Mouse (Mus musculus) embryonic facial prominence, embryonic 15.5 days (tissue): ENCODE data around the gene Vgll2. TPM values are rescaled to one million over a fixed set of nuclear protein-coding genes. Genes with fewer than 3 reads are reported as not detected.
A peak's percentile ranks its signal among the peaks of the same experiment; 100 is the strongest.

Experiments
- ATAC-seq: fragments of 200-750 bp; cut with Nextera tagmentation; 2 replicates; pipeline ENCODE4 v1.8.0; 2017; ENCODE audit warnings: low read depth, moderate TSS enrichment; ENCODE audit not compliant: insufficient number of reproducible peaks, low FRiP score, low TSS enrichment
- H3K27ac ChIP-seq: fragments of 300-500 bp; sonication (generic); replicated peaks from 2 replicates; pipeline ENCODE4 v1.5.1; 2015; ENCODE audit warnings: mild to moderate bottlenecking, inconsistent platforms
- H3K27me3 ChIP-seq: fragments of 300-500 bp; sonication (generic); 2 replicates; pipeline ENCODE4 v1.6.1; 2015; ENCODE audit warnings: inconsistent platforms
- H3K36me3 ChIP-seq: fragments of 300-500 bp; sonication (generic); 2 replicates; pipeline ENCODE4 v1.6.1; 2015; ENCODE audit warnings: mild to moderate bottlenecking, inconsistent platforms
- H3K4me1 ChIP-seq: fragments of 300-500 bp; sonication (generic); 2 replicates; pipeline ENCODE4 v1.6.1; 2015; ENCODE audit warnings: inconsistent platforms
- H3K4me2 ChIP-seq: fragments of 300-500 bp; sonication (generic); replicated peaks from 2 replicates; pipeline ENCODE4 v1.6.1; 2015; ENCODE audit warnings: mild to moderate bottlenecking, inconsistent platforms
- H3K4me3 ChIP-seq: fragments of 300-500 bp; sonication (generic); replicated peaks from 2 replicates; pipeline ENCODE4 v1.5.1; 2015; ENCODE audit warnings: mild to moderate bottlenecking, inconsistent platforms
- H3K9ac ChIP-seq: fragments of 300-500 bp; sonication (generic); 2 replicates; pipeline ENCODE4 v1.6.1; 2015; ENCODE audit warnings: inconsistent platforms
- H3K9me3 ChIP-seq: fragments of 300-500 bp; sonication (generic); replicated peaks from 2 replicates; pipeline ENCODE4 v1.6.1; 2016; ENCODE audit warnings: inconsistent platforms
- WGBS: fragments of 180-500 bp; shearing (Covaris S2); methylation state at CpG from one replicate; pipeline ENCODE4 v1.1.7; 2015; 5-methylcytosine and 5-hydroxymethylcytosine counted together
- polyA plus RNA-seq: library from polyadenylated mRNA; unstranded; fragments of >200 nt; fragmentation: Nextera tagmentation; extraction: Ambion mirVana; gene quantifications from 2 replicates; pipeline ENCODE4 v1.2.1, GENCODE M21; 2015

Vgll2 gene
- polyA plus RNA-seq, 1 experiment from 2014 or later = 16.7 TPM

DNA sequence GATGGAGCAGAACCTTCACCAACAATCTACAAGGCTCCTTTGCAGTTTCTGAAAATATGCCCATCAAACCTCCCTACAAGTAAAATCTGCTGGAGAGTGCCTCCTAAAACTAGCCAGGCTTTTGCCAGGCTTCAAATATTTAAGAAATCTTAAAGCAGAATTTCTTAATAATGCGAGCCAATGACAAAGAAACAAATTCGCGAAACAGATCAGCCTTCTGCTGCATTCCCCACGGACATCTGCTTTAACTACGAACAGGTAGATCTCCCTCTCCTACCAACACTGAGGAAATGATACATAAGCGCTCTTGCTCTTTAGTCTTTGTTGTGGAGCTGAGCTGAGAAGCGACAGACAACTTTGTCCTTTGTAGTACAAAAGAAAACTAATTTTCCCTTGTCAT, 3.5 kb downstream of the Vgll2 start:
- no peak overlapping the region for H3K4me2 ChIP-seq
- peaks cover 30% of the 10 kb centered on the region for H3K4me1 ChIP-seq
- H3K27me3 ChIP-seq = peaks cover 87% of the 10 kb centered on the region
- no peaks in the 10 kb centered on the region for H3K36me3 ChIP-seq
- H3K4me3 ChIP-seq = no peak overlapping the region
- WGBS = 19% methylated on average over 7 of the region's 7 CpGs
- no peak overlapping the region for H3K27ac ChIP-seq
- ATAC-seq = no peak
- no peaks in the 10 kb centered on the region for H3K9me3 ChIP-seq
- no peak overlapping the region for H3K9ac ChIP-seq

GRCm38 (mm10) chr10:52027161-52028035, 5.1 kb downstream of the Vgll2 start:
- ATAC-seq = peak; percentile 63; the same call in 1 of the 2 replicates
- Histone ChIP-seq H3K4me2 (peak overlapping the region; percentile 76), H3K27ac (no peak overlapping the region), H3K36me3 (no peaks in the 10 kb centered on the region), H3K4me3 (peak overlapping the region; percentile 44), H3K27me3 (peaks cover 84% of the 10 kb centered on the region), H3K9me3 (no peaks in the 10 kb centered on the region), H3K9ac (no peak overlapping the region), H3K4me1 (peaks cover 27% of the 10 kb centered on the region)
- WGBS = 2% methylated on average over 68 of the region's 68 CpGs

GRCm38 (mm10) chr10:52028561-52029370, 6.5 kb downstream of the Vgll2 start:
- Histone ChIP-seq H3K4me1 (peaks cover 17% of the 10 kb centered on the region), H3K27me3 (peaks cover 75% of the 10 kb centered on the region), H3K9me3 (no peaks in the 10 kb centered on the region), H3K27ac (no peak overlapping the region), H3K9ac (no peak overlapping the region), H3K36me3 (no peaks in the 10 kb centered on the region), H3K4me2 (no peak overlapping the region), H3K4me3 (no peak overlapping the region)
- WGBS = 4% methylated on average over 11 of the region's 11 CpGs
- ATAC-seq = no peak

DNA sequence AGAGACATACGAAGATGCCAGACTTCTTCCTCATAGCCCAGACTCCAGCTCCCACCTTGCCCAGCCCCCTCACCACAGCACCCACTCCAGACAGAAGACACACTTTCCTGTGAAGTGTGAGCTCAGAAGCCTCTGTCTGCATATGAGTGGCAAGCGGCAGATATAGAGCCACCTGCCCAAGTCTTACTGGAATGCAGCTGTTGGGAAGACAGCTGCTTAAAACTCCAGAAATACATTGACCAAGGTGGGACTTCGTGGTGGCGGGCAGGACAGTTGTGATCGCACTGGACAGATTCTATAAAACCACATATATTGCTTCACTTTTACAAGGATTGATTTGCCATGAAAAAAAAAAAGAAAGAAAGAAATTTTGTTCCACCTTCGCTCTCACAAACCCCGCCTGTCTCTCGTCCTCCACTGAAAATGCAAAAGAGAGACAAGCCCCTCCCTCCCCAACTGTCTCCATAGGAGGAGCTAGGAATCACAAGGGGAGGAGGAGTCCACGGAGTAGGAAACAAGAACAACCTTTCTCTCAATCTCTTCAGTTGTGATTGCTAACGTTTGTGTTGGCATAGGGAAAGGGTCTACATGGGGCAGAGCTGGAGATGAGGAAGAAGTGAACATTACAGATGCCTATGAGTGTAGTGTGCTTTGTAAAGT, 7.2 kb downstream of the Vgll2 start:
- H3K27me3 ChIP-seq = peaks cover 67% of the 10 kb centered on the region
- WGBS = 4% methylated on average over 10 of the region's 10 CpGs
- no peak overlapping the region for H3K4me3 ChIP-seq
- peaks cover 17% of the 10 kb centered on the region for H3K4me1 ChIP-seq
- H3K4me2 ChIP-seq = peak overlapping the region; percentile 21; the same call in 1 of the 2 replicates
- H3K9me3 ChIP-seq = no peaks in the 10 kb centered on the region
- no peak for ATAC-seq
- no peaks in the 10 kb centered on the region for H3K36me3 ChIP-seq
- H3K9ac ChIP-seq = no peak overlapping the region
- no peak overlapping the region for H3K27ac ChIP-seq

- no peak overlapping the region for H3K4me2 ChIP-seq
- no peak for ATAC-seq
Observed at GRCm38 (mm10) chr10:52033729-52034128, 11.4 kb downstream of the Vgll2 start.

DNA sequence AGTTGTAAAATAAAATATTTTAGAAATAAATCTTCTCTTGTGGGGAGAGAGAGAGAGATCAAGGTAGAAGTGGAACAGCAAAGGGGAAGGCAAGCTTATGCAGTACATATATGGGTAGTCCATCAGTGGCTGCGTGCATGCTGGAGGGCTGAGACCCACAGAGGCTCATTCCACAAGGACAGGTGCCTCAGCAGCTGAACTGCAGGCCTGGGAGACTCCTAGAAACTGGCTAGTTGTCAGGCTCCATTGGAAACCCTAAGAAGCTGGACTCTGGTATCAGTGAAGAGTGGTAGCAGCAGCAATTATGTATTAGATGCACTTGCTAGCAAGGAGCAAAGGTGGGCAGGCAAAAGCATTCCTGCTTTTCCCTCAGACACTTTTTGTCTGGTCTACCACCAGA, 17.1 kb downstream of the Vgll2 start:
- 77% methylated on average over 1 of the region's 1 CpGs for WGBS
- no peak overlapping the region for H3K4me2 ChIP-seq

More at GRCm38 (mm10) chr10:52033729-52034128, 11.4 kb downstream of the Vgll2 start:
- Histone ChIP-seq H3K27me3 (peaks cover 26% of the 10 kb centered on the region), H3K36me3 (no peaks in the 10 kb centered on the region), H3K27ac (no peak overlapping the region), H3K4me3 (no peak overlapping the region), H3K9ac (no peak overlapping the region), H3K4me1 (0 out of 2 replicates have a peak, but pooled peaks cover 7% of the 10 kb centered on the region), H3K9me3 (no peaks in the 10 kb centered on the region)

DNA sequence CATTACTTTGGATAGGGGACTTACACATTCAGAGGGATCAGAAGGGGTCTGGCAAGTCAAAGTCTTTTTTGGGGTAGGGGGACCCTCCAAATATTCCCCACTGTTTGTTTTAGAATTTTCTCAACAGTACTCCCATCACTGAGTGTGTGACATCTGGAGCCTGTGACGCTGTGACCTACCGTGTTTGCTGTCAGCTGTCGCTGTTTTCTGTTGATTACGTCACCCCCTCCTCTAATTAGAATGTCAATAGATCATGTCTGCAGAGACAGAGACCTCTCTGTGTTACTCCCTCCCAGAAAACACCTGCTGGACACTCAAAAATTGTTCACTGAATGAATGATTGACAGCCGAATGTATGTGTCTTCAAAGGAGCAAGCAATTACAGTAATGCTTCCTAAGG, 20.8 kb downstream of the Vgll2 start:
- H3K4me1 ChIP-seq = no peaks in the 10 kb centered on the region
- no peak overlapping the region for H3K4me3 ChIP-seq
- ATAC-seq = no peak
- H3K4me2 ChIP-seq = no peak overlapping the region
- no peaks in the 10 kb centered on the region for H3K27me3 ChIP-seq
- no peaks in the 10 kb centered on the region for H3K36me3 ChIP-seq
- no peaks in the 10 kb centered on the region for H3K9me3 ChIP-seq
- WGBS = 70% methylated on average over 5 of the region's 5 CpGs
- H3K9ac ChIP-seq = no peak overlapping the region
- H3K27ac ChIP-seq = no peak overlapping the region

More for the DNA sequence above, 17.1 kb downstream of the Vgll2 start:
- H3K36me3 ChIP-seq = no peaks in the 10 kb centered on the region
- H3K27me3 ChIP-seq = no peaks in the 10 kb centered on the region
- H3K4me1 ChIP-seq = no peaks in the 10 kb centered on the region
- no peaks in the 10 kb centered on the region for H3K9me3 ChIP-seq
- ATAC-seq = no peak
- H3K27ac ChIP-seq = no peak overlapping the region
- no peak overlapping the region for H3K9ac ChIP-seq
- no peak overlapping the region for H3K4me3 ChIP-seq

- Histone ChIP-seq H3K4me3 (no peak overlapping the region), H3K9ac (no peak overlapping the region), H3K36me3 (no peaks in the 10 kb centered on the region), H3K27me3 (no peaks in the 10 kb centered on the region), H3K27ac (no peak overlapping the region), H3K4me1 (no peaks in the 10 kb centered on the region), H3K9me3 (no peaks in the 10 kb centered on the region), H3K4me2 (no peak overlapping the region)
- 55% methylated on average over 3 of the region's 3 CpGs for WGBS
- ATAC-seq = no peak
Observed at GRCm38 (mm10) chr10:52048287-52048686, 26.0 kb downstream of the Vgll2 start.

DNA sequence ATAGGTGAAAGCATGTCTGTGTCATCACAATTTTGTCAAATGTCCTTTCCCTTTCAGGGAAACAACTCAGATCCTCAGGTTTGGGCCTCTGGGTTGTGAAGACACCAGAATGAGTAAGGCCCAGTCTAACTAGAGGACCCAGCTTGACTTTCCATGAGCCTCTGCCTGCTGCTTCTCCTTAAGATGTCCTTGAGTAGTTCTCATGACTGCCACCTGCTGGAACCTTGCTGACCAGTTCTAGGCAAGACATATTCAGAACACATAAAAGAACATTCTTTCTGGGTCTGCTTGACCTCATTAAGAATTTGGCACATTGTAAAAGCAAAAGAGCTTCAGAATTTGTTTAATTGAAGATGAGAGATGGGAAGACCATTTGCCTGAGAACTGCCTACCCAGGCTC, 50.2 kb downstream of the Vgll2 start:
- no peaks in the 10 kb centered on the region for H3K27me3 ChIP-seq
- H3K9ac ChIP-seq = no peak overlapping the region
- H3K9me3 ChIP-seq = no peaks in the 10 kb centered on the region
- H3K36me3 ChIP-seq = no peaks in the 10 kb centered on the region
- H3K27ac ChIP-seq = no peak overlapping the region
- H3K4me3 ChIP-seq = no peak overlapping the region
- ATAC-seq = no peak
- no peaks in the 10 kb centered on the region for H3K4me1 ChIP-seq
- H3K4me2 ChIP-seq = no peak overlapping the region
